Mouse (Mus musculus) forebrain, embryonic 12.5 days (tissue): Measurements from ENCODE around the gene Ciao2a. TPM values are rescaled to one million over a fixed set of nuclear protein-coding genes. Genes with fewer than 3 reads are reported as not detected.
A peak's percentile ranks its signal among the peaks of the same experiment; 100 is the strongest.

ENCODE experiments used
- ATAC-seq: fragments of 200-750 bp; cut with Nextera tagmentation; 2 replicates; pipeline ENCODE4 v1.8.0; 2017; ENCODE audit warnings: moderate TSS enrichment; ENCODE audit not compliant: low FRiP score
- H3K27ac ChIP-seq: fragments of 300-500 bp; sonication (generic); 2 replicates; pipeline ENCODE4 v1.5.1; 2016; ENCODE audit warnings: mild to moderate bottlenecking
- H3K27me3 ChIP-seq: fragments of 300-500 bp; sonication (generic); 2 replicates; pipeline ENCODE4 v1.6.1; 2016; ENCODE audit warnings: mild to moderate bottlenecking
- H3K36me3 ChIP-seq: fragments of 300-500 bp; sonication (generic); replicated peaks from 2 replicates; pipeline ENCODE4 v1.6.1; 2016; ENCODE audit warnings: mild to moderate bottlenecking
- H3K4me1 ChIP-seq: fragments of 300-500 bp; sonication (generic); 2 replicates; pipeline ENCODE4 v1.6.1; 2016
- H3K4me2 ChIP-seq: fragments of 300-500 bp; sonication (generic); 2 replicates; pipeline ENCODE4 v1.6.1; 2016; ENCODE audit warnings: mild to moderate bottlenecking, moderate library complexity
- H3K4me3 ChIP-seq: fragments of 300-500 bp; sonication (generic); replicated peaks from 2 replicates; pipeline ENCODE4 v1.5.1; 2016; ENCODE audit warnings: mild to moderate bottlenecking
- H3K9ac ChIP-seq: fragments of 300-500 bp; sonication (generic); 2 replicates; pipeline ENCODE4 v1.6.1; 2016; ENCODE audit warnings: mild to moderate bottlenecking
- H3K9me3 ChIP-seq: fragments of 300-500 bp; sonication (generic); 2 replicates; pipeline ENCODE4 v1.6.1; 2016
- WGBS: fragments of 180-500 bp; shearing (Covaris S2); methylation state at CpG from one replicate; pipeline ENCODE4 v1.1.7; 2016; 5-methylcytosine and 5-hydroxymethylcytosine counted together
- polyA plus RNA-seq: library from polyadenylated mRNA; unstranded; fragments of >200 nt; fragmentation: Nextera tagmentation; extraction: Ambion mirVana; gene quantifications from 2 replicates; pipeline ENCODE4 v1.2.1, GENCODE M21; 2016

Gene Ciao2a
- polyA plus RNA-seq, 1 experiment from 2014 or later, result 139 TPM

DNA sequence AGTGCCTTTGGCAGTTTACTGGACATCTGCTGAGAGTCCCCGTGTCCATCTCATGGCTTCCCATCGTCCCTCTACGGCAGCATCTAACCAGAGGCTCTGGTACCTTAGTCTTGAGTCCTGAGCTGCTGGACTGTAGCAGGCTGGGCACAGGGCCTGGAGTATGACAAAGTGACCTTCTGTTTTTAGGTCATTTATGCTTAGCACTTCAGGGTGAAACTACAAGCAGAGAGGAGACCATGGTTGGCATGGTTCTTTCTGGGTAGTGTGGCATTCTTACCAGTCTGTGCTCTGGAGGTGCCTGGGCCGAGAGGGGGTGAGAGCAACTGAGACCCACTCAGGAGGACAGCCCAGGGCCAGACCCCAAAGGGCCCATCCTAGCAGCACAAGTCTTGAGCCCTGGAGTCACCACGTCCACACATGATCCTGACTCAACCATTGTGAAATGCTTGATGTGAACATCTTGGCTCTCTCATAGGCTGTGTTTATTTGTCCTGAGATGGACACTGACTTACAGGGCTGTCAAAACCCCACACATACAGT is 47.0 kb downstream of the Ciao2a start:
- 91% methylated on average over 5 of the region's 5 CpGs for WGBS
- ATAC-seq, result no peak
- Histone ChIP-seq H3K9me3 (no peaks in the 10 kb centered on the region), H3K27ac (no peak overlapping the region), H3K4me2 (no peak overlapping the region), H3K4me1 (peaks cover 26% of the 10 kb centered on the region), H3K4me3 (no peak overlapping the region), H3K27me3 (no peaks in the 10 kb centered on the region), H3K36me3 (no peaks in the 10 kb centered on the region), H3K9ac (no peak overlapping the region)

DNA sequence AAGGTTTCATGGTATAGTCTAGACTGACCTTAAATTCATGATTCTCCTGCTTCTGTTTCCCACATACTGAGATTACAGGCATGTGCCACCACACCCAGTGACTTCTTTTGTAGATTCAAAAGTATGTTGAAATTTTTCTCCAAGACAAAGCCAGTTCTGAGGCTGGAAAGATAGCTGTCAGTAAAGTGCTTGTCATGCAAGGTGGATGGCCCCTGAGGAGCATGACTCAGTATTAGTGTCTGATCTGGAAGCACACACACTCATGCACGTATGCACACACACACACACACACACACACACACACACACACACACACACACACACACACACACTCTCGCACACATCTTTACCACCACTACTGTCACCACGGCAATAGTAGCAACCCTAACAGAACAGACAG is 48.6 kb downstream of the Ciao2a start:
- H3K4me2 ChIP-seq, result no peak overlapping the region
- no peak overlapping the region for H3K27ac ChIP-seq
- no peaks in the 10 kb centered on the region for H3K9me3 ChIP-seq
- WGBS, result 88% methylated on average over 3 of the region's 3 CpGs
- no peaks in the 10 kb centered on the region for H3K27me3 ChIP-seq
- no peak overlapping the region for H3K4me3 ChIP-seq
- peaks cover 20% of the 10 kb centered on the region for H3K4me1 ChIP-seq
- H3K36me3 ChIP-seq, result no peaks in the 10 kb centered on the region
- no peak for ATAC-seq
- H3K9ac ChIP-seq, result no peak overlapping the region

DNA sequence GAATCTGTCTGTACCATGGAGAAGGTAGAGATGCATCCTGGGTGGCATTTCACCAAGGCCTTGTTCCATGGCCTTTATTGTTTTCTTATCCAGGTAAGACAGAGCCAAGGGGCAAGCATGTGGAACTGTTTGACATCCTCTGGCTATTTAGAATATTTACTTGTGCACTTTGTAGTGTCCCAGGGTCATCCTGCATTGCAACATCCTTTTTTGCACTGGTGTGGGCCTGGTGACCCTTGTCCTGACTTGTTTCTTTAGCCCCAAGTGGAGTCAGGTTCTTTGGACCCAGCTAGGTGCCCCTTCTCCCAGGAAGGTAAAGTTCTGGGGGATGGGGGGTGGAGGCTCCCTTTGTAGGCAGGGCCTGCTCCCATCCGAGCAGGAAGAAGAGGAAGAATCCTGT is 51.6 kb downstream of the Ciao2a start:
- WGBS, result 23% methylated on average over 1 of the region's 1 CpGs
- Histone ChIP-seq H3K27ac (no peak overlapping the region), H3K4me3 (no peak overlapping the region), H3K4me1 (no peaks in the 10 kb centered on the region), H3K9ac (no peak overlapping the region), H3K27me3 (no peaks in the 10 kb centered on the region), H3K9me3 (no peaks in the 10 kb centered on the region), H3K4me2 (no peak overlapping the region), H3K36me3 (no peaks in the 10 kb centered on the region)
- no peak for ATAC-seq

DNA sequence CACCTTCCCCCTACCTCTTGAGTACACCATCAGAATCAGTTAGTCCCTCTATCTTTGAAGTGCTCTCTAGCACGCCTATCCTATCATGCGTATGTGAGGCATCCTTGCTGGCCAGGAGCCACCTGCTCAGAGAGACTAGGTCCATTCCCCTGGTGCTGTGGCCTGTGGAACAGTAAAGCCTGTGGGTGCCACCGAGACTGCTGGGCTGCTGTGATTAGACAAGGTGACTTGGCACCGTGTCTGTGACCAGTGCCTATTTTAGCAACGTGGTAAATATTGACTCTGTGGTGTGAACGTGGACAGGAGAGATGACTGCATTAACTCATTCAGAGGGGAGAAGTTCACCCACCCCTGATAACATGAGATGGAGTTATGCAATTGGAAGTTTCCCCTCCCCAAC is 53.4 kb downstream of the Ciao2a start:
- 87% methylated on average over 6 of the region's 6 CpGs for WGBS
- Histone ChIP-seq H3K4me1 (no peaks in the 10 kb centered on the region), H3K9ac (no peak overlapping the region), H3K9me3 (no peaks in the 10 kb centered on the region), H3K36me3 (no peaks in the 10 kb centered on the region), H3K27ac (no peak overlapping the region), H3K4me2 (no peak overlapping the region), H3K4me3 (no peak overlapping the region), H3K27me3 (no peaks in the 10 kb centered on the region)
- ATAC-seq, result no peak

- H3K4me3 ChIP-seq, result no peak overlapping the region
- H3K9ac ChIP-seq, result no peak overlapping the region
- 84% methylated on average over 4 of the region's 4 CpGs for WGBS
- H3K4me1 ChIP-seq, result peaks cover 1% of the 10 kb centered on the region
- ATAC-seq, result no peak
- H3K27ac ChIP-seq, result no peak overlapping the region
- no peaks in the 10 kb centered on the region for H3K27me3 ChIP-seq
- no peaks in the 10 kb centered on the region for H3K36me3 ChIP-seq
- H3K4me2 ChIP-seq, result no peak overlapping the region
- H3K9me3 ChIP-seq, result no peaks in the 10 kb centered on the region
Measured at GRCm38 (mm10) chr9:66181126-66181825, 54.9 kb downstream of the Ciao2a start.

- H3K27ac ChIP-seq, result no peak overlapping the region
- no peak overlapping the region for H3K9ac ChIP-seq
- no peak overlapping the region for H3K4me2 ChIP-seq
- no peaks in the 10 kb centered on the region for H3K27me3 ChIP-seq
- H3K9me3 ChIP-seq, result no peaks in the 10 kb centered on the region
- no peak for ATAC-seq
- H3K4me1 ChIP-seq, result peaks cover 9% of the 10 kb centered on the region
- no peaks in the 10 kb centered on the region for H3K36me3 ChIP-seq
- WGBS, result 73% methylated on average over 11 of the region's 11 CpGs
- no peak overlapping the region for H3K4me3 ChIP-seq
Measured at GRCm38 (mm10) chr9:66181826-66182678, 55.6 kb downstream of the Ciao2a start.

- WGBS, result 82% methylated on average over 3 of the region's 3 CpGs
Measured at GRCm38 (mm10) chr9:66182679-66182993, 56.2 kb downstream of the Ciao2a start.

GRCm38 (mm10) chr9:66183023-66183422 is 56.6 kb downstream of the Ciao2a start:
- 88% methylated on average over 3 of the region's 3 CpGs for WGBS
- H3K9ac ChIP-seq, result no peak overlapping the region
- H3K4me2 ChIP-seq, result no peak overlapping the region
- ATAC-seq, result no peak
- no peaks in the 10 kb centered on the region for H3K36me3 ChIP-seq
- H3K27ac ChIP-seq, result no peak overlapping the region
- no peak overlapping the region for H3K4me3 ChIP-seq
- H3K27me3 ChIP-seq, result no peaks in the 10 kb centered on the region
- H3K9me3 ChIP-seq, result no peaks in the 10 kb centered on the region
- H3K4me1 ChIP-seq, result peaks cover 11% of the 10 kb centered on the region

More at GRCm38 (mm10) chr9:66182679-66182993, 56.2 kb downstream of the Ciao2a start:
- Histone ChIP-seq H3K9ac (no peak overlapping the region), H3K4me3 (no peak overlapping the region), H3K36me3 (no peaks in the 10 kb centered on the region), H3K27me3 (no peaks in the 10 kb centered on the region), H3K27ac (no peak overlapping the region), H3K9me3 (no peaks in the 10 kb centered on the region), H3K4me1 (peaks cover 11% of the 10 kb centered on the region), H3K4me2 (no peak overlapping the region)
- ATAC-seq, result no peak

DNA sequence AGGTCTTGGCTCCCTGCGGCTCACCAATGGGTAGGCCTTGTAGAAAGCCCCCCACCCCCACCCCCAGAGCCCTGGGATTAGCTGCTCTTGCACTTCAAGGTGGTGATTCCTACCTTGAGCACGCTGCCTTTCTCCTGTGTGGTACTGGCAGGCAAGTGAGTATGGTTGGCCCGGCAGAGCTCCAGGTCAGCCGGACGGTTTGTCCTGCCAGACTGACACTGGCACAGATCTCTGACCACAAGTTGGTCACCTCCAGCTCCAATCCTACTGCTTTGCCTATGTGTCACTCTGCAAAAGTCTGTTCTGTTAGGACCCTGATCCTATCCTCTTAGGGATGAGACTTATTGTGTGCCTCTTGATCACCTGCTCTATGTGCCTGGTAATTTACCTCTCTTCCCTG is 58.2 kb downstream of the Ciao2a start:
- Histone ChIP-seq H3K4me1 (peaks cover 11% of the 10 kb centered on the region), H3K27me3 (no peaks in the 10 kb centered on the region), H3K4me3 (no peak overlapping the region), H3K4me2 (no peak overlapping the region), H3K27ac (no peak overlapping the region), H3K36me3 (no peaks in the 10 kb centered on the region), H3K9me3 (no peaks in the 10 kb centered on the region), H3K9ac (no peak overlapping the region)
- no peak for ATAC-seq
- 63% methylated on average over 5 of the region's 5 CpGs for WGBS

DNA sequence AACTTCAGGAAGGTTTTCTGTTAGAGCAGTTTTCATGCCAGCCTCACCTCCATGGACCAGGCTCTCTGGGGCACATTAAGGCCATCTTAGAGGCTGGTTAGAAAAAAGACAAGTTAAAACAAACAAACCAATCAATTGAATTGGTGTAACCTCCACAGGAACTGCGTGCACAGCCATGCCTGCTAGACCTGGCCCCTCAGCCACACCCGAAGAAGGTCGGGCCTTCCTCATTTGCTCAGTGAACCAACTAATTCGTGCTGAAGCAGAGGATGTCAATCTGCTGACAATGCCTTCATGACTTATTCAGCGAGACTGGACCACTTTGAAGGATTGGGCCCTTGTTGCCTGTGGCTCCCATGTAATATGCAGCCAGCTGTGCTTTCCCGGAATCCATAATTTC is 60.0 kb downstream of the Ciao2a start:
- Histone ChIP-seq H3K4me3 (no peak overlapping the region), H3K27ac (0 out of 2 replicates have a peak overlapping the region, but pooled peaks have one; percentile 31), H3K9ac (no peak overlapping the region), H3K4me1 (peaks cover 11% of the 10 kb centered on the region), H3K36me3 (no peaks in the 10 kb centered on the region), H3K27me3 (no peaks in the 10 kb centered on the region), H3K9me3 (no peaks in the 10 kb centered on the region), H3K4me2 (no peak overlapping the region)
- no peak for ATAC-seq
- WGBS, result 10% methylated on average over 6 of the region's 6 CpGs
